Mouse (Mus musculus): Measurements from ENCODE around the gene Tomm7.
"Not testable (repeated sequence)": the region's sequence is repeated elsewhere in the genome, so short reads cannot be mapped to it uniquely, and the experiment has no call there.

Tomm7 gene

GRCm38 (mm10) chr5:23843674-23844530 lies at the start of gene Tomm7:
Gene Tomm7 (minus strand): TSS chr5:23844161.
- peak; percentile 96 to 97 for DNase-seq

DNA sequence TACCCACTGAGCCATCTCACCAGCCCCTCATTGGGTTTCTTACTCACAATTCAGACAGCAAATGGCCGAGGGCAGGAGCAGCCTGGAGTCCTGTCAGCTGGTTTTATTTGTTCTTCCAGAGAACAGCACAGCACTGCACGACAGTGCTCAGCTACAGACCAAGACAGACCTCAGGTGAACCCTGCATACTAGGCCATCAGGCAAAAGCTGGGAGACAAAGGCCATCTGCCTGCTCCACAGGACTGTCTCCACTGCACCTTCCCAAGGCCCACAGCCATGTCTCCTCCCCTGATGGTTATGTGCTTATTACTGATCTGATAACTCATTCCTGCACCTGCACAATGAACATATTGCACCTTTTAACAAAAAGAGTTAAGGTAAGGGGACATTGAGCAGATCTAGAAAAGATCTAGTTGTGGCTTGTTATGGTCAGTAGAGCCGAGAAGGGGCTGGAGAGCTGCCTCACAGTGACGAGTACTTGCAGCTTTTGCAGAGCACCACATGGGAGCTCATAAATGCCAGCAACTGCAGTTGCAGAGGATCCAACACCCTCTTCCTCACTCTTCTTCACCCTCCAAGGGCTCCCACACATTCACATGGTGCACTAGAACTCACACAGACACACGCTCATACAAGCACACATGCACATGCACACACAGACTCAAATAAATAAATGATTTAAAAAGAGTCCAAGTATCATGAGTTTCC lies 49.3 kb upstream of the Tomm7 start:
- DNase-seq = peak; percentile 41 to 42

- peak; percentile 37 to 41 for DNase-seq
Observed at GRCm38 (mm10) chr5:23890734-23891133, 46.8 kb upstream of the Tomm7 start.

DNA sequence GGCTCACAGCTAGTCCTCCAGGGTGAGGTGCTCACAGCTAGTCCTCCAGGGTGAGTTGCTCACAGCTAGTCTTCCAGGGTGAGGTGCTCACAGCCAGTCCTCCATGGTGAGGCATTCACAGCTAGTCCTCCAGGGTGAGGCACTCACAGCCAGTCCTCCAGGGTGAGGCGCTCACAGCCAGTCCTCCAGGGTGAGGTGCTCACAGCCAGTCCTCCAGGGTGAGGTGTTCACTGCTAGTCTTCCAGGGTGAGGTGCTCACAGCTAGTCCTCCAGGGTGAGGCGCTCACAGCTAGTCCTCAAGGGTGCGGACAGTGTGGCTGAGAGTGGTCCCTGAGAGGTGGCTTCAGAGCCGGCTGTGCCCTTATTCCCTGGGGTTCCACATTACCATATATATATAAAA lies 45.5 kb upstream of the Tomm7 start:
- DNase-seq = no peak

DNA sequence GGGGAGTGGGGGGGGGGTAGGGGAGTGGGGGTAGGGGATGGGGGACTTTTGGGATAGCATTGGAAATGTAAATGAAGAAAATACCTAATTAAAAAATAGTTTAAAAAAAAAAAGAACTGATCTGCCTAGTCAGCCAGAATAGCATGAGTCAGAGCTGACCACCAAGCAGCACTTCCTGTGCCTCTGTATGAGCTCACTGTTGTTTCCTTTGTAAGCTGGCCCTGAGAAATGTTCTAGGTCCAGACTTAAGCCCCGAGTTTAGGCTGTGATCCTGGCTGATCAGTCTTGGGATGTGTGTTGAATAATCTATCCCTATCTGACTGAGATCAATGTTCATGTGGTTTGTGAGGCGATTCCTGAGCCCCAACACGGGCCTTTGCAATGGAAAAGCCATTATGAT lies 43.1 kb upstream of the Tomm7 start:
- no peak for DNase-seq

GRCm38 (mm10) chr5:23874457-23874856 lies 30.5 kb upstream of the Tomm7 start:
- DNase-seq = no peak

- DNase-seq = no peak
Observed at GRCm38 (mm10) chr5:23872586-23872985, 28.6 kb upstream of the Tomm7 start.

GRCm38 (mm10) chr5:23871323-23871722 lies 27.4 kb upstream of the Tomm7 start:
- DNase-seq = not testable (repeated sequence)

- DNase-seq = no peak
Observed at GRCm38 (mm10) chr5:23865941-23866340, 22.0 kb upstream of the Tomm7 start.

DNA sequence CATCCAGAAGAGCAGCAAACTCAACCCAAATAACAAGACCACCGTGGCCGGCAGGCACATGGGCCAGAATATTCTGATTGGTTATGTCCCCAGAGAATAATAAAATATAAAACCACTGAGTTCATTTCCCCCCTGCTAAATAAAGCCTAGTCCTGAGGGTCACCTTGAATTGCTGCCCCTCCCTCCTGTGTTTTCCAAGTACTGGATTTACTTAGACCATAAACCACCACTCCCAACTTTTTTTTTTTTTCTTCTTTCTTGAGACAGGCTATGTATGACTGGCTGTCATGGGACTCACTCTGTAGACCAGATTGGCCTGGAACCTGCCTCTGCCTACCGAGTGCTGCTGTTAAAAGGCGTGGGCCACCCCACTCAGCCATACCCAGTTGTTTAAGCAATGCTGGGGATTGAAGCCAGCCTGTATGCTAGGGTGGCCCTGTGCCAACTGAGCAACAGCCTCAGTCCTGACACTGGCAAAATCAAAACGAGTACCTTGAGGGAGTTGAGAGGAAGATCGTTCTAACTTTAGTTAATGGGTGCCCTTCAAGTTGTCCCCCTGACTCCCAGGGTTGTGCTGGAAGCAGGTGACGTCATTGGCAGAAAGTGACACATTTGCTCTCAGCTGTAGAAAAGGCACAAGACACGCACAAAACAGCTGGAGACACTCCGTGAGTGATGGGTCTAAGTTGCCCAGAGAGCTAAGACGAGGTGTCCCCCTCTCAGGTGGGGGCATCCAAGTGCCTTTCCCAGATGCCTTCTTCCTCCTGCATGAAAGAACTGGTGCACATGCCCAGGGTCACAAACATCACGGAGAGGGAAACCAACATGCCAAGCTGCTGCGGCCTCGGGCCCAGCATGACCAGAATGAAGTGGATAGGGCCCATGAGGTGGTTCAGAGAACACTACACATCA lies 20.3 kb upstream of the Tomm7 start:
- DNase-seq = no peak

DNA sequence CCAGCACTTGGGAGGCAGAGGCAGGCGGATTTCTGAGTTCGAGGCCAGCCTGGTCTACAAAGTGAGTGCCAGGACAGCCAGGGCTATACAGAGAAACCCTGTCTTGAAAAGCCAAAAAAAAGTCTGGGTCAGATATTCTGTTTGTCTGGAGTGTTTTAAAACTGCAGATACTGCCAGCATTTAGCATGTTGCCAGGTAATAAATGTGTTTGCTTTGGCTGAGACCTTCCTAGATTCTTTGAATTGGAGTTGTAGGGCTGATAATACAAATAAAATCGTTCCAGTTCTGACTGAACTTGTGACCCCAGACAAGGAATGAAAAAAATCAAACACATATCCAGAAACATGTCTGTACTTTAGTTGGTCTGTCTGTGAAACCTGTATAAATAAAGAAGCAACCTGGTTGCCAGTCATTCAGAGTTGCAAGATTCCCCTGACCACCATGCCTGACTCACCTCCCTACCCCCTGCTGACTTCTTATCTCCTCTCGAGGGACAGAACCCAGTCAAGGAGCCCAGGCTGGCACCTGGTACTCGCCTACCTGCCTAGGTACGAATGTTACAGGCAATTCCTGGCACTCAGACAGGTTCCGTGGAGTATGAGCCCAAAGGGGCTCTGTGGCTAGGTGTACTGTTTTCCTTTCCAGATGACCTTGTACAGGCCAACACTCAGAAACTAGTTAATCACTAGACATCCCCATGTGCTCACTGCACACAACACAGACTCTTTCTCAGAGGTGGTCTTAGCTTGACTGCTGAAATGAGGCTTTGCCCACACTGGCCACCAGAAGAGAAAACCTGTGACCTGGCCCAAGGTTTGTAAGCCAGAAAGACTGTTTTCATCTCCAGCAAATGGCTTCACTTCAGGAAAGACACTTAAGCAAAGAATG lies 19.4 kb upstream of the Tomm7 start:
- DNase-seq = no peak

DNA sequence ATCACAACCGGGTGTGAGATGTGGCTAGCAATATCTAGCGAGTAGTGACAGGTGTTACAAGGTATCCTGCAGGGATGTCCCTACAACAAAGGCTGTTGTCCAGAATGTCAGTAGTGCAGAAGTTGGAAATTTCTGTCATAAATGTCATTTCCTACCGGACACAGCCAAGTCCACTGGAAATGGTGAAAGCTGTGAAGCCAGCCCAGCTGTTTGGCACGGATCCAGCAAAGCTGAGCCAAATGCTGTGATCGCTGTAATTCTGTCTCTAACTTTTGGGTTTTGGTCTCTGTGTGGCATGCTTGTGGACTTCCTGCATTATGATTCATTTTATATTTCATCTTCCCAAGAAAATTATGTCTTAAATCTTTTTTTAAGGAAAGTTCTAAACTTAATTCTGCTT lies 18.3 kb upstream of the Tomm7 start:
- no peak for DNase-seq

GRCm38 (mm10) chr5:23861721-23862120 lies 17.8 kb upstream of the Tomm7 start:
- no peak for DNase-seq

DNA sequence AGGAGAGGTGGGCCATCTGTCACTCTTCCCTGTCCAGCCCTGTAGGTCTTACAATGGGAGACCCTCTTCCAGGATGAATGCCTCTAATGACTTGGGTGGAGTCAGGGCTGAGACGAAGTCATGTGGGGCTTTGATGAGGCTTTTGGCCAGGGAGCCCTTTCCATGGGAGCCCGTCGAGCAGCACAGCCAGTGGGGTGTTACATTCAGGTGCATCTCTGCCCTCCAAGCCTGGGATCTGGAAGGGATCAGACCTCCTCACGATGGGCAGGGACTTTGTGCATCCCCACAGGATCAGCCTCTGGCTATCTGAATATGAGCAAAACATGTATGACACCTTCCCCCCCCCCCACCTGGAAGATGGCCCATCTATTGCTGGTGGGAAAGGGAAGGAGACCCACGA lies 15.9 kb upstream of the Tomm7 start:
- no peak for DNase-seq

GRCm38 (mm10) chr5:23859087-23859718 lies 15.2 kb upstream of the Tomm7 start:
- no peak for DNase-seq

DNA sequence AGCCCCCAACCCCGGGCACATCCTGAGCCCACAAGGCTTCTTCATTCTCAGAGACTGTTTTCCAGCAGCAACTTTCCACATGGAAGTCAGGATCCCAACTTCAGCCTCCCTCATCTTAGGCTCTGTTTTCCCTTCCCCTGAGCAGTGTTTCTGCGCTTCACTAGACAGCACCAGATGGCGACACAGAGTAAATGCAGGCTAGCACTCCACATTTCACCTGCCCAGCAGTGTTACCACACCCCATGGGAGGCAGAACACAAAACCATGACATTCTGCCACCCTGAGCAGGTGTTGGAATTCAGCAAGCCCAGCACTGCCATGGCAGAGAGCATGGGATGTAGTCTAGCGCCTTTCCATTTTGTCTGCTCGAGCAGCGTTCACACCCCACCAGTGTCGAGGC lies 14.7 kb upstream of the Tomm7 start:
- DNase-seq = no peak

- no peak for DNase-seq
Observed at GRCm38 (mm10) chr5:23858001-23858400, 14.0 kb upstream of the Tomm7 start.

- no peak for DNase-seq
Observed at GRCm38 (mm10) chr5:23857189-23857588, 13.2 kb upstream of the Tomm7 start.

GRCm38 (mm10) chr5:23856164-23856563 lies 12.2 kb upstream of the Tomm7 start:
- no peak for DNase-seq

DNA sequence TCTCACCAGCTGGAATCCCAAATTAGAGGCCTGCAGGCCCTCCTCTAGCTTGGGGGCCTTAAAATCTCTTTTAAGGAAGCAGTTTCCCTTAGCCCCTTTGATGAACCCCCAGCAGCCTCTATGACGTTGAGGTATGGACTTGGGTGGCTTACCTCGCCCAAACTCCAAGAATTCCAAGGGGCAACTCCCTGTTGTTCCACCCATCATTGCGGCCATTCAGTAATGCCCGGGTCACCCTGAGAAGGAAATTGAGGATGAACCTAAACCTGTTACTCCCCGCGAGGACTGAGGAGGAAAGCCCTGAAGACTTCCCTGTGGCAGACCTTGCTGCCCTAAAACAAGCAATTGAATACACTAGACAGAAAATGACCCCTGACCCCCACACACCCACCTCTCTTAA lies 11.5 kb upstream of the Tomm7 start:
- no peak for DNase-seq

- DNase-seq = not testable (repeated sequence)
Observed at GRCm38 (mm10) chr5:23852916-23853315, 9.0 kb upstream of the Tomm7 start.

DNA sequence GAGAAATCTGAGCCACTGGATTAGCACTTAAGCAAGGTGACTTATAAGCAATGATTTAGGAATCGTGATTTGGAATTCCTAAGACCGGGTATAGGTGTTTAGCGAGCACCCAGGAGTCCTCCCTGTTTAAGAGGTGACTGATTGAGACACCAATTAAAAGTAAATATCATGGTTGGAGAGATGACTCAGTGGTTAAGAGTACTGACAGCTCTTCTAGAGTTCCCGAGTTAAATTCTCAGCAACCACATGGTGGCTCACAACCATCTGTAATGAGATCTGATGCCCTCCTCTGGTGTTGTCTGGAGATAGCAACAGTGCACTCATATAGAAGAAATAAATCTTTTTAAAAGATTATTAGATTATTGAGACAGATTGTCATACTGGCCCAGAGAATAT lies 7.2 kb upstream of the Tomm7 start:
- not testable (repeated sequence) for DNase-seq

Measured in cerebellum, postnatal 36 days (tissue).